8 mouse cellular contexts compared by ENCODE assay signal in genomic region chr2:32084872-32085199, GRCm38 (mm10). TPM values are rescaled to one million over a fixed set of nuclear protein-coding genes. Genes with fewer than 3 reads are reported as not detected.
DNase-seq lines count a peak whose midpoint lies in the region; ATAC-seq and TF ChIP-seq lines count a peak whose summit lies in the region.

No protein-coding gene starts in this region.

- H3K27ac ChIP-seq in kidney, adult 2 months (ENCODE audit: insufficient read depth, low read depth, low read length) = no peak overlapping the region
- H3K27ac ChIP-seq in embryonic facial prominence, embryonic 13.5 days = no peak overlapping the region
- no peak overlapping the region for H3K27ac ChIP-seq in intestine, embryonic 14.5 days (ENCODE audit: low read depth)
- H3K27ac ChIP-seq in midbrain, embryonic 16.5 days (ENCODE audit: low read length) = no peak overlapping the region

- peak overlapping the region; percentile 99 for H3K4me2 ChIP-seq in embryonic facial prominence, embryonic 13.5 days
- peak overlapping the region; percentile 100 for H3K4me2 ChIP-seq in intestine, embryonic 14.5 days (ENCODE audit: low read length)
- H3K4me2 ChIP-seq in midbrain, embryonic 16.5 days (ENCODE audit: low read length) = peak overlapping the region; percentile 100

- DNase-seq in kidney, adult 2 months = no peak
- no peak for DNase-seq in kidney, adult 8-10 months
- DNase-seq in intestine, embryonic 14.5 days (ENCODE audit: low spot score) = no peak
- DNase-seq in ovary, adult 18-20 months (ENCODE audit: low spot score) = no peak
- no peak for DNase-seq in spleen, postnatal 36 days (ENCODE audit: low spot score in 2 of 2)
- DNase-seq in thymus, postnatal 4 days = no peak

- WGBS in kidney, adult 2 months = 23% methylated on average over 2 of the region's 2 CpGs
- WGBS in embryonic facial prominence, embryonic 13.5 days = 18% methylated on average over 2 of the region's 2 CpGs
- WGBS in intestine, embryonic 14.5 days = 26% methylated on average over 2 of the region's 2 CpGs
- WGBS in midbrain, embryonic 16.5 days = 21% methylated on average over 2 of the region's 2 CpGs

- H3K4me3 ChIP-seq in kidney, adult 2 months (ENCODE audit: insufficient read depth, low read depth, low read length) = peak overlapping the region; percentile 75
- H3K4me3 ChIP-seq in embryonic facial prominence, embryonic 13.5 days = peak overlapping the region; percentile 66
- peak overlapping the region; percentile 55 for H3K4me3 ChIP-seq in intestine, embryonic 14.5 days (ENCODE audit: low read depth, low read length)
- H3K4me3 ChIP-seq in midbrain, embryonic 16.5 days (ENCODE audit: low read depth, low read length) = peak overlapping the region; percentile 78

- no peaks in the 10 kb centered on the region for H3K4me1 ChIP-seq in kidney, adult 2 months (ENCODE audit: control insufficient read depth, insufficient read depth, low read length)
- H3K4me1 ChIP-seq in embryonic facial prominence, embryonic 13.5 days = peaks cover 27% of the 10 kb centered on the region
- 0 out of 2 replicates have a peak, but pooled peaks cover 5% of the 10 kb centered on the region for H3K4me1 ChIP-seq in intestine, embryonic 14.5 days (replicated peaks; ENCODE audit: control insufficient read depth, insufficient read depth, low read length)
- H3K4me1 ChIP-seq in midbrain, embryonic 16.5 days (ENCODE audit: control insufficient read depth, insufficient read depth, low read length) = peaks cover 16% of the 10 kb centered on the region; the same call in 1 of the 2 replicates

- TF ChIP-seq POLR2A in kidney, adult 2 months (IDR thresholded peaks at IDR 0.05; ENCODE audit: low read depth, low read length) = no peak

- peak overlapping the region; percentile 70; the same call in 1 of the 2 replicates for H3K9ac ChIP-seq in embryonic facial prominence, embryonic 13.5 days
- H3K9ac ChIP-seq in intestine, embryonic 14.5 days (ENCODE audit: low read length) = no peak overlapping the region
- H3K9ac ChIP-seq in midbrain, embryonic 16.5 days (ENCODE audit: low read depth, low read length) = no peak overlapping the region

- H3K9me3 ChIP-seq in embryonic facial prominence, embryonic 13.5 days = no peaks in the 10 kb centered on the region
- H3K9me3 ChIP-seq in intestine, embryonic 14.5 days (ENCODE audit: control insufficient read depth, low read length) = no peaks in the 10 kb centered on the region
- no peaks in the 10 kb centered on the region for H3K9me3 ChIP-seq in midbrain, embryonic 16.5 days (replicated peaks; ENCODE audit: control insufficient read depth, low read length, poor library complexity, severe bottlenecking)

- ATAC-seq in embryonic facial prominence, embryonic 13.5 days (ENCODE audit: insufficient number of reproducible peaks, insufficient read depth, low FRiP score, low TSS enrichment, low read depth) = no peak
- no peak for ATAC-seq in intestine, embryonic 14.5 days (replicated peaks; ENCODE audit: low FRiP score, low TSS enrichment, low read depth)
- ATAC-seq in midbrain, embryonic 16.5 days = 0 out of 2 replicates have a peak, but pooled peaks have one; percentile 29

- H3K36me3 ChIP-seq in kidney, adult 2 months (ENCODE audit: control insufficient read depth, insufficient read depth, low read length) = no peaks in the 10 kb centered on the region
- H3K36me3 ChIP-seq in embryonic facial prominence, embryonic 13.5 days = no peaks in the 10 kb centered on the region
- H3K36me3 ChIP-seq in intestine, embryonic 14.5 days (ENCODE audit: control insufficient read depth, insufficient read depth, low read length) = no peaks in the 10 kb centered on the region
- no peaks in the 10 kb centered on the region for H3K36me3 ChIP-seq in midbrain, embryonic 16.5 days (ENCODE audit: control insufficient read depth, insufficient read depth, low read length)

- no peak for TF ChIP-seq CTCF in kidney, adult 2 months (conservative IDR thresholded peaks at IDR 0.05; ENCODE audit: insufficient read depth, insufficient read length, low read depth, low read length)

- no peaks in the 10 kb centered on the region for H3K27me3 ChIP-seq in kidney, adult 2 months (replicated peaks; ENCODE audit: control insufficient read depth, insufficient read depth, low read length)
- peaks cover 85% of the 10 kb centered on the region for H3K27me3 ChIP-seq in embryonic facial prominence, embryonic 13.5 days
- H3K27me3 ChIP-seq in intestine, embryonic 14.5 days (replicated peaks; ENCODE audit: control insufficient read depth, insufficient read depth, low read length) = peaks cover 66% of the 10 kb centered on the region
- H3K27me3 ChIP-seq in midbrain, embryonic 16.5 days (ENCODE audit: control insufficient read depth, insufficient read depth, low read depth, low read length) = peaks cover 45% of the 10 kb centered on the region

RNA-seq across cellular contexts. Expression of gene Fam78a, which starts 0.2 kb away (rescaled TPM):
- 2.6 and 4.9 TPM in 2 replicates for polyA plus RNA-seq in kidney, adult 2 months (2012; rRNA removed)
- 1.9 and 2.1 TPM in 2 replicates for polyA plus RNA-seq in embryonic facial prominence, embryonic 13.5 days (2015; fragmentation: Nextera tagmentation; extraction: Ambion mirVana)
- 1.5 and 1.7 TPM in 2 replicates for polyA plus RNA-seq in intestine, embryonic 14.5 days (2014; fragmentation: Nextera tagmentation; extraction: Ambion mirVana)
- polyA plus RNA-seq in midbrain, embryonic 16.5 days (2015; fragmentation: Nextera tagmentation; extraction: Ambion mirVana) = 0.41 and 0.45 TPM in 2 replicates

RNA-seq across cellular contexts. Expression of gene Plpp7, which starts 10.5 kb away (rescaled TPM):
- 5.7 and 6.0 TPM in 2 replicates for polyA plus RNA-seq in kidney, adult 2 months (2012; rRNA removed)
- 5.7 and 6.2 TPM in 2 replicates for polyA plus RNA-seq in embryonic facial prominence, embryonic 13.5 days (2015; fragmentation: Nextera tagmentation; extraction: Ambion mirVana)
- 4.2 and 4.8 TPM in 2 replicates for polyA plus RNA-seq in intestine, embryonic 14.5 days (2014; fragmentation: Nextera tagmentation; extraction: Ambion mirVana)
- 25.0 and 28.4 TPM in 2 replicates for polyA plus RNA-seq in midbrain, embryonic 16.5 days (2015; fragmentation: Nextera tagmentation; extraction: Ambion mirVana)
